Mouse (Mus musculus) forebrain, postnatal 0 days (tissue): Measurements from ENCODE around the gene Gm35315. TPM values are rescaled to one million over a fixed set of nuclear protein-coding genes. Genes with fewer than 3 reads are reported as not detected.

Source experiments
- ATAC-seq: fragments of 200-750 bp; cut with Nextera tagmentation; 2 replicates; pipeline ENCODE4 v1.8.0; 2017; ENCODE audit warnings: mild to moderate bottlenecking, moderate library complexity
- DNase-seq: peaks from one replicate; pipeline ENCODE4 v3.0.0-alpha.2; 2015
- H3K27ac ChIP-seq: fragments of 300-500 bp; sonication (generic); 2 replicates; pipeline ENCODE4 v1.5.1; 2014; ENCODE audit warnings: low read depth, mild to moderate bottlenecking, antibody characterized with exemption, low read length, moderate library complexity, mixed read lengths
- H3K27me3 ChIP-seq: fragments of 300-500 bp; sonication (generic); 2 replicates; pipeline ENCODE4 v1.6.1; 2014; ENCODE audit warnings: mild to moderate bottlenecking, low read length, mixed read lengths; ENCODE audit not compliant: insufficient read depth
- H3K36me3 ChIP-seq: fragments of 300-500 bp; sonication (generic); 2 replicates; pipeline ENCODE4 v1.6.1; 2014; ENCODE audit warnings: mild to moderate bottlenecking, moderate library complexity; ENCODE audit not compliant: insufficient read depth
- H3K4me1 ChIP-seq: fragments of 300-500 bp; sonication (generic); 2 replicates; pipeline ENCODE4 v1.6.1; 2014; ENCODE audit warnings: antibody characterized with exemption; ENCODE audit not compliant: insufficient read depth
- H3K4me2 ChIP-seq: fragments of 300-500 bp; sonication (generic); 2 replicates; pipeline ENCODE4 v1.6.1; 2014; ENCODE audit warnings: low read depth, mild to moderate bottlenecking, moderate library complexity
- H3K4me3 ChIP-seq: fragments of 300-500 bp; sonication (generic); 2 replicates; pipeline ENCODE4 v1.5.1; 2014; ENCODE audit warnings: low read depth, low read length, mixed read lengths
- H3K9ac ChIP-seq: fragments of 300-500 bp; sonication (generic); 2 replicates; pipeline ENCODE4 v1.6.1; 2014; ENCODE audit warnings: mild to moderate bottlenecking
- H3K9me3 ChIP-seq: fragments of 300-500 bp; sonication (generic); 2 replicates; pipeline ENCODE4 v1.6.1; 2016; ENCODE audit warnings: low read length
- CTCF ChIP-seq: sonication (generic); IDR thresholded peaks from 2 replicates; pipeline ENCODE4 v1.5.1; 2016; ENCODE audit warnings: antibody characterized with exemption, control low read depth, low read depth
- WGBS: fragments of 180-500 bp; shearing (Covaris S2); extraction: QIAGEN DNeasy Blood & Tissue Kit; methylation state at CpG from one replicate; pipeline ENCODE4 v1.1.7; 2014; 5-methylcytosine and 5-hydroxymethylcytosine counted together
- polyA plus RNA-seq: library from polyadenylated mRNA; unstranded; fragments of >200 nt; fragmentation: Nextera tagmentation; extraction: Ambion mirVana; gene quantifications from 2 replicates; pipeline ENCODE4 v1.2.1, GENCODE M21; 2015
- total RNA-seq: library from RNA; depleted of rRNA; stranded (reverse); fragments of >200 nt; gene quantifications from 2 replicates; pipeline ENCODE4 v1.2.3, GENCODE M21; 2014

Gene Gm35315
- total and polyA plus RNA-seq, 2 experiments from 2014 or later, result 0.48 to 0.68 TPM

DNA sequence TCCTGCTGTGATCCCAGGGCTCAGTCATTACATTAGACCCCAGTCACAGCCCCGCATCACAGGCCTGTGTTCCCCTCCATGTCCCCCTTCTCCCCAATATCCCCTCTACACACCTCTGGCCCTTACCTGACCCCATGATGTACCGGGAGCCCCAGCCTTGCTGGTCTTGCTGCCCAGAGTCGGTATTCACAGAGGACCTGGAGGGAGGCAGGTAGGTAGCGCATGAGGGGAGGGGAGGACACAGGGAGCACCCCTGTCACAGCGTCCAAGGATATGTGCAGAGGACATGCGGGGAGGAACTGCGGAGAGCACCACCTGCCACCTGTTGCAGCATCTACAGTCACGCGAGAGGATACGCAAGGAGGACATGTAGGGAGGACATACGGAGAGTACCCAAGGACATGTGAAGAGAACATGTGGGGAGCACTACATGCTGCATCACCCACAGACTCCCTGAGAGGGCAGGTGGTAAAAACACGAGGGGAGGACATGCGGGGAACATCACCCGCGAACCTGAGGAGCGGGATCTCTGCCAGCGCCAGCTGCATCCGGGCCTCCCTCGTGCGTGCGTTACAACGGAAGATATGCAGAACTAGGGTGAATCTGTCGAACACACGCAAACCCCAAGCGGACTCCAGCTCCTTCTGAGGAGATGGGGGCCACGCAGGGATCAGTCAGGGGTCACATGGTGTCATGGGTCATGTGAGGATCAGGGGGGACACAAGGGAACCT lies 12.1 kb upstream of the Gm35315 start:
- WGBS, result 96% methylated on average over 26 of the region's 26 CpGs
- H3K9ac ChIP-seq, result no peak overlapping the region
- no peak for TF ChIP-seq CTCF
- no peaks in the 10 kb centered on the region for H3K27me3 ChIP-seq
- DNase-seq, result no peak
- H3K27ac ChIP-seq, result no peak overlapping the region
- H3K4me2 ChIP-seq, result peak overlapping the region; percentile 88
- peaks cover 38% of the 10 kb centered on the region for H3K36me3 ChIP-seq
- peak overlapping the region; percentile 87 for H3K4me3 ChIP-seq
- ATAC-seq, result no peak
- no peaks in the 10 kb centered on the region for H3K9me3 ChIP-seq
- peaks cover 8% of the 10 kb centered on the region for H3K4me1 ChIP-seq

DNA sequence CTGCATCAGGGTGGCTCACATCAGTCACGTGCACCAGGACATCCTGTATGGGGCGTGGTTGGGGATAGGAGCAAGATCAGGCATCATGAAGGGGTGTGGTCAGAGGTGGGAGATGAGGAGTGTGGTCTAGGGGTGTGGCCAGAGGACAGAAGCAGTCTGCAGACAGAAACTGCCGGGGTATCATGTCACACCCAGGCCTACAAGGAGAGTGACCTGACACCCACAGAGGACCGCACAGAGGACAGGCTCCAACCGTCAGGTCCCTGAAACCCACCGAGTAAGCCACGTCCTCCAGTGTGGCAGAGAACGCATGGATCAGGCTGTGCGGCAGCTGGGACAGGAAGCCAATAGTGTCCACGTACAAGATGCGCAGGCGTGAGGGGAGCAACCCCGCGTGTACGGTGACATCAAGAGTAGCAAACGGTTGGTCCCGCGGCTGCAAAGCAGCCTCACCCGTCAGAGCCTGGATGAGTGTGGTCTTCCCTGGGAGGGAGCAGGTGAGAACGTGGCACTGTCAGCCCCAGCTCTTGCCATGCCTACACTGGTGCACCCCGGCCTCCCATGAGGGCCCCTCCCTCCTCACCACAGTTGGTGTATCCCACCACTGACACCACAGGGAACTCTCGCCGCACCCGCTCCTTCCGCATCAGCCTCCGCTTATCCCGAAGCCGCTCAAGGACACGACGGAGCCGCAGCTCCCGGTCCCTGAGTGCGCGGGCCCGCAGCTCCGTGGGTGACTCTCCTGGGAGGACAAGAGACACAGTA lies 10.6 kb upstream of the Gm35315 start:
- H3K4me1 ChIP-seq, result peaks cover 13% of the 10 kb centered on the region
- TF ChIP-seq CTCF, result no peak
- WGBS, result 96% methylated on average over 36 of the region's 36 CpGs
- H3K9me3 ChIP-seq, result no peaks in the 10 kb centered on the region
- no peak for DNase-seq
- no peak overlapping the region for H3K9ac ChIP-seq
- ATAC-seq, result no peak
- peaks cover 38% of the 10 kb centered on the region for H3K36me3 ChIP-seq
- no peak overlapping the region for H3K4me2 ChIP-seq
- no peak overlapping the region for H3K27ac ChIP-seq
- no peak overlapping the region for H3K4me3 ChIP-seq
- H3K27me3 ChIP-seq, result no peaks in the 10 kb centered on the region

DNA sequence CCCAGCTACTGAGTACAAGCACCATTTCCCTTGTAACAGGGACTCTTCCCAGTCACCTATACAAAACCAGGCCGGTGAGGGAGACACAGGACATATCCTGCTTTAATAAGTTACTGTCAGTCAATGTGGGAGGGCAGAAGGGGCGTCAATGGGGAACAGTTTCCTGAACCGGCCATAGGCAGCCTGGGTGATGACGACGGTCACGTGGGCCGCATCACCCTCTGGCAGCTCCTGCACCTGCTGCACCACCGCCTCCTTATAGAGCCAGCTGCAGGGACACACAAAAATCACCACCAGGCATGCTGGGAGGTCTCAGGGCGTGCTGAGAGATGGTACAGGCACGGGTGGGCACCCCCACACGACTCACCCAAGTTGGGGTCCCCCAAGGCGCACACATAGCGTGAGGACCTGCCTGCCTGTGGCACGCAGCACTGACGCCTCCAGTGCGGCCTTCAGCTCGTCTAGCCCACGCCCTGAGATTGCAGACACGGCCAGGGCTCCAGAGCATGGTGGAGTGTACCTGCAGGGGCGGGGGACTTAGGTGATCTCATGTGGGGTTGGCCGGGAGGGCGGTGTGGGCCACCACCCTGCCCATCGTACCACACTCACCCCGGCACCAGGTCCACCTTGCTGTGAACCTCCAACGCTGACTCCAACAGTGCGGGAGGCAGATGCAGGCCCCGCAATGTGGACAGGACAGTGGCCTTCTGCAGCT lies 9.8 kb upstream of the Gm35315 start:
- Histone ChIP-seq H3K4me3 (no peak overlapping the region), H3K4me2 (no peak overlapping the region), H3K4me1 (peaks cover 13% of the 10 kb centered on the region), H3K27ac (no peak overlapping the region), H3K9ac (no peak overlapping the region), H3K36me3 (peaks cover 38% of the 10 kb centered on the region), H3K27me3 (no peaks in the 10 kb centered on the region), H3K9me3 (no peaks in the 10 kb centered on the region)
- DNase-seq (no peak), ATAC-seq (no peak)
- TF ChIP-seq CTCF, result no peak
- WGBS, result 97% methylated on average over 27 of the region's 27 CpGs

DNA sequence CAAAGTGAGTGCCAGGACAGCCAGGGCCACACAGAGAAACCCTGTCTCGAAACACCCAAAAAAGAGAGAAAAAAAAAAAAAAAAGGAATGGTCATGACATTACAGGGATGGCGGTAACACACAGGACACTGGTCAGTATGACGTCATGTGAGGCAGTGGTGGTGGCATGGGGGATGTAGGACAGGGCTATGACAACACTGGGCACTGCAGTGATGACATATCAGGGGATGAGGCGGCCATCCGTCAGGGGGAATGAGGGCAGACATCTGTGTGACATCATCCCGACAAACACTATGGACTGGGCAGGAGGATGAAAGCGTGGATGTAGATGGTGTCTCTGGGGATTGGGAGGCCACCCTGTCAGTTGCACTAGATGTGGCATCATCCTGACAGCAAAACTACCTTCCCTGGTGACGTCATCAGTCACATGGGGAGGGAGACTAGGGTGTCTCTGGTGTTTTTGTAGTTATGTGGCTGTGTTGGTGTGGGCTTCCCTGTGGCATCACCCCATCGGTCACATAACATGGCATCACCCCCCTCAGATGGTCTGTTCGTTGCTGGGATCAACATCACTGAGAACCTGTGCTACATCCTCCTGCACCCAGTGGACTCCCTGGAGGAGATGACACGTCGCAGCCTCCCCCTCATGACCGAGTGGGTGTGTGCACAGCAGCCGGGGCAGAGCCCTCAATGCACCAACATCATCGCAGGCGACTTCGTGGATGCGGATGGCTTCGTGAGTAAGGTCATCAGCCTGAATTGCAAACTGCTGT lies 8.8 kb upstream of the Gm35315 start:
- no peak overlapping the region for H3K4me2 ChIP-seq
- no peaks in the 10 kb centered on the region for H3K27me3 ChIP-seq
- ATAC-seq, result no peak
- H3K9me3 ChIP-seq, result no peaks in the 10 kb centered on the region
- no peak overlapping the region for H3K4me3 ChIP-seq
- peaks cover 13% of the 10 kb centered on the region for H3K4me1 ChIP-seq
- TF ChIP-seq CTCF, result no peak
- no peak overlapping the region for H3K27ac ChIP-seq
- H3K36me3 ChIP-seq, result peaks cover 38% of the 10 kb centered on the region
- 95% methylated on average over 19 of the region's 19 CpGs for WGBS
- no peak for DNase-seq
- H3K9ac ChIP-seq, result no peak overlapping the region

DNA sequence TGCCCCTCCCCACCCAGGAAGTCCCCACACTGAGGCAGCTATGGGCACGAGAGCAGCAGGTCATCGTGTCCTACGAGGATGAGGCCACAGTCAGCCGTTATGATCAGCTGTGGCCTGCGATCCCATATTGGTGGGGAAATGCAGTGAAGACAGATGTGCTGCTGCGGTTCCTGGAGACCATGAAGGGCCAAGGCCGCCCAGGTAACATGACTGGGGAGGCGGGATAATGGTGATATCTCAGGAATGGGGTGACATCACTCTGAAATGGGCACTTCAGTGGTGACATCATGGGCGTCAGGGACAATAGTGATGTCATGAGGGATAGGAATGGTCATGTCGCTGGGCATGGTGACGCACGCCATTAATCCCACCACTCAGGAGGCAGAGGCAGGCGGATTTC lies 8.2 kb upstream of the Gm35315 start:
- Histone ChIP-seq H3K4me1 (peaks cover 13% of the 10 kb centered on the region), H3K36me3 (peaks cover 38% of the 10 kb centered on the region), H3K4me2 (peak overlapping the region; percentile 80; the same call in 1 of the 2 replicates), H3K9ac (no peak overlapping the region), H3K27me3 (no peaks in the 10 kb centered on the region), H3K9me3 (no peaks in the 10 kb centered on the region), H3K27ac (no peak overlapping the region), H3K4me3 (no peak overlapping the region)
- DNase-seq, result no peak
- WGBS, result 95% methylated on average over 13 of the region's 13 CpGs
- ATAC-seq, result no peak
- TF ChIP-seq CTCF, result no peak

DNA sequence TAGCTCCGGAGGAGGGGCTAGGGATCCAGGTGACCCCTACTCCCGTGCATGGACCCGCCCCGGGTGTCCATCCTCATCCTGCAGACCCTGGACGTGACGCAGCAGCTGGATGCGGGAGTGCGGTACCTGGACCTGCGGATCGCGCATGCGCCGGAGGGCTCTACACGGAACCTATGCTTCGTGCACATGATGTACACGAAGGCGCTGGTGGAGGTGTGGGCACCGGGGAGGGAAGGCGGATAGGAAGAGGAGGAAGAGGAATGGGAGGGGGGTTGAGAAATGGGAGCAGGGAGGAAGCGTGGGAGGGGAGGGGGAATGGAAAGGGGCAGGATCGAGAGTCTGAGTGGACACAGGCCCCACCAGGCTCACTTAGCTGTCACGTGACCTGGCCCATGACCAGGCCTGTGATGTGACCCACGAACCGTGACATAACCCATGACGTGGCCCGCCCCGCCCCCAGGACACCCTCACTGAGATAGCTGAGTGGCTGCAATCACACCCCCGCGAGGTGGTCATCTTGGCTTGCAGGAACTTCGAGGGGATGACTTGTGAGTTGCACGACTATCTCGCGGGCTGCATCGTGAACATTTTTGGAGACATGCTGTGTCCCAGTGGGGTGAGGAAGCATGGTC lies 7.6 kb upstream of the Gm35315 start:
- ATAC-seq, result peak; percentile 56
- peaks cover 38% of the 10 kb centered on the region for H3K36me3 ChIP-seq

More for the DNA sequence above, 7.6 kb upstream of the Gm35315 start:
- peak; percentile 73 for DNase-seq
- peak overlapping the region; percentile 80 for H3K4me2 ChIP-seq
- H3K4me3 ChIP-seq, result peak overlapping the region; percentile 39
- TF ChIP-seq CTCF, result no peak
- H3K9ac ChIP-seq, result peak overlapping the region; percentile 53
- no peak overlapping the region for H3K27ac ChIP-seq
- peaks cover 11% of the 10 kb centered on the region for H3K4me1 ChIP-seq
- no peaks in the 10 kb centered on the region for H3K27me3 ChIP-seq
- no peaks in the 10 kb centered on the region for H3K9me3 ChIP-seq
- WGBS, result 23% methylated on average over 34 of the region's 34 CpGs
